Mouse (Mus musculus): ENCODE measurements around the gene Ppp2r1a. TPM values are rescaled to one million over a fixed set of nuclear protein-coding genes. Genes with fewer than 3 reads are reported as not detected.

Ppp2r1a gene
- polyA plus RNA-seq (2014; fragmentation: Nextera tagmentation; extraction: Ambion mirVana): 242 and 246 TPM in 2 replicates

DNA sequence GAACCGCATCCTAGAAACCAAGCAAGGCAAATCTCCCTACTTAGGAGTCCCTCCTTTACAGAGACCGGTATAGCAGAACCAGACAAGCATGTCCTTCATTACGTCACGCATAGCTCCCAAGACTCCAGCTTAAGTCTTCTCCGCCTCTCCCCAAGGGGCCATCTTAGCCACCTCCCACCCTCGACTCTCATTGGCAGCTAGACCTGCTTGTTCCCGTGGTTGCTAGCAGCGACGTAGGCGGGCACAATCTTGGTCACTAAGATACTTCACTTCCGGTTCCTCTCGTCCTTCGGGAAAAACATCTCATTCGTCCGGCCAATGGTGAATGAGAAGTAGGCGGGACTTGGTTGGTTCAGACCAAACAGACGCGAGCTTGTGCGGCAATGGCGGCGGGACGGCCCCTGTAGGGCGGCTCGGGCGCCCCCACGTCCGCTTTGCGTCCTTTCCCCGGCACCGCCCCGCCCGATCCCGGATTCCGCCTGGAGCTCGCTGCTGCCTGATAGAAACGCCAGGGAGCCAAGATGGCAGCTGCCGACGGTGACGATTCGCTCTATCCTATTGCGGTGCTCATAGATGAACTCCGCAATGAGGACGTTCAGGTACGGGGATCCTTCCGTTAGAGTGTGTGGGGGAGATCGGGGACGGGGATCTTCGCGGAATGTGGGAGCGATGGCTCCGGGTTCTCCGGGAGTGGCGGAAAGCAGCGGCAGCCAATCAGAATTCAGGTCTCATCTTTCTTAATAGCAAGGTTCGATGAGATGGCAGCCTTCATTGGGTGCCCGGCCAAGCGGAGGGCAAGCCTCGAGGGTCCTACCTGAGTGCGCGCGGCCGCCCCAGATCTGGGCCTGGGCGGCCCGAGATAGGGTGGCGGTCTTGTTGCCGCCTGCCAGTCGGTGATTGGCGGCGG, at the start of gene Ppp2r1a:
Gene Ppp2r1a (plus strand): TSS at position 327 of the 907 bp plus-strand sequence.
- Histone ChIP-seq H3K4me1 (replicated peaks; ENCODE audit: control insufficient read depth, insufficient read depth, low read length) (peaks cover 9% of the 10 kb centered on the region), H3K4me3 (ENCODE audit: low read depth, low read length) (peak within 1 kb of the TSS; percentile 69), H3K4me2 (peak within 1 kb of the TSS; percentile 75), H3K9ac (ENCODE audit: low read depth, low read length) (peak within 1 kb of the TSS; percentile 79), H3K36me3 (ENCODE audit: control insufficient read depth, insufficient read depth, low read length) (no peaks in the 10 kb centered on the region), H3K27ac (ENCODE audit: low read depth, low read length) (peak within 1 kb of the TSS; percentile 86), H3K27me3 (replicated peaks; ENCODE audit: control insufficient read depth, insufficient read depth, low read length) (no peaks in the 10 kb centered on the region), H3K9me3 (ENCODE audit: control insufficient read depth, low read length) (no peaks in the 10 kb centered on the region)
- WGBS: 1% methylated on average over 67 of the region's 69 CpGs
- peak; percentile 96 for DNase-seq (ENCODE audit: low spot score)
- ATAC-seq (replicated peaks; ENCODE audit: low FRiP score): peak; percentile 97

GRCm38 (mm10) chr17:20904991-20905390, 40.1 kb upstream of the Ppp2r1a start, which contains the start of gene Vmn1r231:
Gene Vmn1r231 (minus strand): TSS chr17:20905091.
- Histone ChIP-seq H3K36me3 (ENCODE audit: control insufficient read depth, insufficient read depth, low read length) (no peaks in the 10 kb centered on the region), H3K27me3 (replicated peaks; ENCODE audit: control insufficient read depth, insufficient read depth, low read length) (no peaks in the 10 kb centered on the region), H3K9me3 (ENCODE audit: control insufficient read depth, low read length) (peaks cover 1% of the 10 kb centered on the region; the same call in 1 of the 2 replicates), H3K9ac (ENCODE audit: low read depth, low read length) (no peak within 1 kb of the TSS), H3K4me1 (replicated peaks; ENCODE audit: control insufficient read depth, insufficient read depth, low read length) (no peaks in the 10 kb centered on the region), H3K27ac (ENCODE audit: low read depth, low read length) (no peak within 1 kb of the TSS), H3K4me2 (no peak within 1 kb of the TSS), H3K4me3 (ENCODE audit: low read depth, low read length) (no peak within 1 kb of the TSS)
- WGBS: 53% methylated on average over 2 of the region's 2 CpGs
- ATAC-seq (replicated peaks; ENCODE audit: low FRiP score): no peak
- no peak for DNase-seq (ENCODE audit: low spot score)

GRCm38 (mm10) chr17:20919614-20920013, 25.5 kb upstream of the Ppp2r1a start, which contains the start of gene Vmn1r232:
Gene Vmn1r232 (minus strand): TSS chr17:20919714.
- no peaks in the 10 kb centered on the region; the same call in 1 of the 2 replicates for H3K9me3 ChIP-seq (ENCODE audit: control insufficient read depth, low read length)
- no peaks in the 10 kb centered on the region for H3K27me3 ChIP-seq (replicated peaks; ENCODE audit: control insufficient read depth, insufficient read depth, low read length)
- ATAC-seq (replicated peaks; ENCODE audit: low FRiP score): no peak
- no peak within 1 kb of the TSS for H3K9ac ChIP-seq (ENCODE audit: low read depth, low read length)
- H3K27ac ChIP-seq (ENCODE audit: low read depth, low read length): no peak within 1 kb of the TSS
- no peak for DNase-seq (ENCODE audit: low spot score)
- no peaks in the 10 kb centered on the region for H3K4me1 ChIP-seq (replicated peaks; ENCODE audit: control insufficient read depth, insufficient read depth, low read length)
- 43% methylated on average over 1 of the region's 1 CpGs for WGBS
- H3K4me3 ChIP-seq (ENCODE audit: low read depth, low read length): no peak within 1 kb of the TSS
- no peaks in the 10 kb centered on the region for H3K36me3 ChIP-seq (ENCODE audit: control insufficient read depth, insufficient read depth, low read length)
- no peak within 1 kb of the TSS for H3K4me2 ChIP-seq

GRCm38 (mm10) chr17:20944226-20944625, 885 bp upstream of the Ppp2r1a start:
- H3K4me1 ChIP-seq (replicated peaks; ENCODE audit: control insufficient read depth, insufficient read depth, low read length): peaks cover 9% of the 10 kb centered on the region
- DNase-seq (ENCODE audit: low spot score): no peak

GRCm38 (mm10) chr17:20946026-20946565, 985 bp downstream of the Ppp2r1a start:
- ATAC-seq (replicated peaks; ENCODE audit: low FRiP score): no peak
- Histone ChIP-seq H3K36me3 (ENCODE audit: control insufficient read depth, insufficient read depth, low read length) (no peaks in the 10 kb centered on the region), H3K9me3 (ENCODE audit: control insufficient read depth, low read length) (no peaks in the 10 kb centered on the region), H3K27ac (ENCODE audit: low read depth, low read length) (peak overlapping the region; percentile 86; the same call in 1 of the 2 replicates), H3K4me3 (ENCODE audit: low read depth, low read length) (peak overlapping the region; percentile 69), H3K27me3 (replicated peaks; ENCODE audit: control insufficient read depth, insufficient read depth, low read length) (no peaks in the 10 kb centered on the region), H3K4me2 (peak overlapping the region; percentile 75), H3K9ac (ENCODE audit: low read depth, low read length) (peak overlapping the region; percentile 79), H3K4me1 (replicated peaks; ENCODE audit: control insufficient read depth, insufficient read depth, low read length) (peaks cover 9% of the 10 kb centered on the region)
- no peak for DNase-seq (ENCODE audit: low spot score)
- WGBS: under 1% methylated on average over 13 of the region's 13 CpGs

More at GRCm38 (mm10) chr17:20944226-20944625, 885 bp upstream of the Ppp2r1a start:
- 55% methylated on average over 3 of the region's 3 CpGs for WGBS
- H3K27ac ChIP-seq (ENCODE audit: low read depth, low read length): peak overlapping the region; percentile 75; the same call in 1 of the 2 replicates
- peak overlapping the region; percentile 69 for H3K4me3 ChIP-seq (ENCODE audit: low read depth, low read length)
- H3K9ac ChIP-seq (ENCODE audit: low read depth, low read length): peak overlapping the region; percentile 71
- peak overlapping the region; percentile 72 for H3K4me2 ChIP-seq
- no peaks in the 10 kb centered on the region for H3K27me3 ChIP-seq (replicated peaks; ENCODE audit: control insufficient read depth, insufficient read depth, low read length)
- no peak for ATAC-seq (replicated peaks; ENCODE audit: low FRiP score)
- no peaks in the 10 kb centered on the region for H3K9me3 ChIP-seq (ENCODE audit: control insufficient read depth, low read length)
- no peaks in the 10 kb centered on the region for H3K36me3 ChIP-seq (ENCODE audit: control insufficient read depth, insufficient read depth, low read length)

GRCm38 (mm10) chr17:20946636-20947035, 1.5 kb downstream of the Ppp2r1a start:
- ATAC-seq (replicated peaks; ENCODE audit: low FRiP score) (no peak), DNase-seq (ENCODE audit: low spot score) (no peak)
- no peaks in the 10 kb centered on the region for H3K9me3 ChIP-seq (ENCODE audit: control insufficient read depth, low read length)
- no peak overlapping the region for H3K27ac ChIP-seq (ENCODE audit: low read depth, low read length)
- peaks cover 9% of the 10 kb centered on the region for H3K4me1 ChIP-seq (replicated peaks; ENCODE audit: control insufficient read depth, insufficient read depth, low read length)
- H3K27me3 ChIP-seq (replicated peaks; ENCODE audit: control insufficient read depth, insufficient read depth, low read length): no peaks in the 10 kb centered on the region
- no peaks in the 10 kb centered on the region for H3K36me3 ChIP-seq (ENCODE audit: control insufficient read depth, insufficient read depth, low read length)
- peak overlapping the region; percentile 79 for H3K9ac ChIP-seq (ENCODE audit: low read depth, low read length)
- peak overlapping the region; percentile 69 for H3K4me3 ChIP-seq (ENCODE audit: low read depth, low read length)
- H3K4me2 ChIP-seq: peak overlapping the region; percentile 75

DNA sequence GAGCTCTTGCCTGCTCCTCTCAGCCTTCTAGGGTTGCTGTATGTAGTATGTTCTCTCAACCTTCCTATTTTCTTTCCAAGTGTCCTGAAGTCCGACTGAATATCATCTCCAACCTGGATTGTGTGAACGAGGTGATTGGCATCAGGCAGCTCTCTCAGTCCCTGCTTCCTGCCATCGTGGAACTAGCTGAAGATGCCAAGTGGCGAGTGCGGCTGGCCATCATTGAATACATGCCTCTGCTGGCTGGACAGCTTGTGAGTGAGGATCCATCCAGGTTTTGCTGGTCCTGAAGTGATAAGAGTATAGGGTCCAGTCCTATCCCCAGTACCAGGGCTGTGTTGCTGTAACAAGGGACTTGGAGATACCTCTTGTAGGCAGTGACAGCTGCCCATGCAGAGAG, 15.3 kb downstream of the Ppp2r1a start:
- DNase-seq (ENCODE audit: low spot score) (no peak), ATAC-seq (replicated peaks; ENCODE audit: low FRiP score) (no peak)
- Histone ChIP-seq H3K9me3 (ENCODE audit: control insufficient read depth, low read length) (no peaks in the 10 kb centered on the region), H3K4me3 (ENCODE audit: low read depth, low read length) (no peak overlapping the region), H3K36me3 (ENCODE audit: control insufficient read depth, insufficient read depth, low read length) (peaks cover 76% of the 10 kb centered on the region), H3K4me2 (no peak overlapping the region), H3K27me3 (replicated peaks; ENCODE audit: control insufficient read depth, insufficient read depth, low read length) (no peaks in the 10 kb centered on the region), H3K9ac (ENCODE audit: low read depth, low read length) (no peak overlapping the region), H3K27ac (ENCODE audit: low read depth, low read length) (no peak overlapping the region), H3K4me1 (replicated peaks; ENCODE audit: control insufficient read depth, insufficient read depth, low read length) (no peaks in the 10 kb centered on the region)
- 96% methylated on average over 5 of the region's 5 CpGs for WGBS

DNA sequence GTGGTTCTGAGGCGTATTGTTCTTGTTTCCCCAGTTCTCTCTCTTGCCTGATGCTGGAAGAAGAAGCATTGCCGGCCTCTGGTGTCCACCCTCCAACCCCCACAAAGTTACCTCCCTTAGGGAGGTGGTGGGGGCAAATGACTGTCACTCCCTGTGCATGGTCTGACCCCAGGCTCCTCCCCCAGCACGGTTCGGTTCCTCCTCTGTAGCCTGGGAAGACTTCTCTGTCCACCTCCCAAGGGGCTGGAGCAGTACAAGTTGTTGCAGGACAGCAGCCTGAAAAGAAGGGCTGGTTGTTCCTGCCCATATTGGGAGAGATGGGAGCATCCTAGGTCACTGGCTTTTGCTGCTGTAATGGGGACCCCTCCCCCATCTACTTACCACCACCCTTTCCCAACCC, 20.3 kb downstream of the Ppp2r1a start:
- Histone ChIP-seq H3K4me1 (replicated peaks; ENCODE audit: control insufficient read depth, insufficient read depth, low read length) (no peaks in the 10 kb centered on the region), H3K9me3 (ENCODE audit: control insufficient read depth, low read length) (no peaks in the 10 kb centered on the region), H3K36me3 (ENCODE audit: control insufficient read depth, insufficient read depth, low read length) (peaks cover 48% of the 10 kb centered on the region), H3K4me3 (ENCODE audit: low read depth, low read length) (no peak overlapping the region), H3K9ac (ENCODE audit: low read depth, low read length) (no peak overlapping the region), H3K4me2 (no peak overlapping the region), H3K27me3 (replicated peaks; ENCODE audit: control insufficient read depth, insufficient read depth, low read length) (no peaks in the 10 kb centered on the region), H3K27ac (ENCODE audit: low read depth, low read length) (no peak overlapping the region)
- DNase-seq (ENCODE audit: low spot score) (no peak), ATAC-seq (replicated peaks; ENCODE audit: low FRiP score) (no peak)
- 76% methylated on average over 4 of the region's 4 CpGs for WGBS
